Mouse (Mus musculus): ENCODE measurements around the gene Perm1. TPM values are rescaled to one million over a fixed set of nuclear protein-coding genes. Genes with fewer than 3 reads are reported as not detected.
A peak's percentile ranks its signal among the peaks of the same experiment; 100 is the strongest.

The Perm1 gene
- polyA plus RNA-seq, 1 experiment from 2014 or later = 2.6 TPM

GRCm38 (mm10) chr4:156228393-156229024, 12.8 kb downstream of the Perm1 start:
- no peaks in the 10 kb centered on the region for H3K27me3 ChIP-seq
- no peak overlapping the region for H3K4me2 ChIP-seq (replicated peaks)
- H3K27ac ChIP-seq = no peak overlapping the region
- H3K36me3 ChIP-seq = peaks cover 40% of the 10 kb centered on the region
- no peak overlapping the region for H3K4me3 ChIP-seq
- WGBS = 26% methylated on average over 12 of the region's 12 CpGs
- ATAC-seq (ENCODE audit: low FRiP score) = 0 out of 2 replicates have a peak, but pooled peaks have one; percentile 17
- H3K4me1 ChIP-seq = peaks cover 9% of the 10 kb centered on the region
- no peaks in the 10 kb centered on the region for H3K9me3 ChIP-seq (replicated peaks)
- H3K9ac ChIP-seq = no peak overlapping the region; the same call in 1 of the 2 replicates

DNA sequence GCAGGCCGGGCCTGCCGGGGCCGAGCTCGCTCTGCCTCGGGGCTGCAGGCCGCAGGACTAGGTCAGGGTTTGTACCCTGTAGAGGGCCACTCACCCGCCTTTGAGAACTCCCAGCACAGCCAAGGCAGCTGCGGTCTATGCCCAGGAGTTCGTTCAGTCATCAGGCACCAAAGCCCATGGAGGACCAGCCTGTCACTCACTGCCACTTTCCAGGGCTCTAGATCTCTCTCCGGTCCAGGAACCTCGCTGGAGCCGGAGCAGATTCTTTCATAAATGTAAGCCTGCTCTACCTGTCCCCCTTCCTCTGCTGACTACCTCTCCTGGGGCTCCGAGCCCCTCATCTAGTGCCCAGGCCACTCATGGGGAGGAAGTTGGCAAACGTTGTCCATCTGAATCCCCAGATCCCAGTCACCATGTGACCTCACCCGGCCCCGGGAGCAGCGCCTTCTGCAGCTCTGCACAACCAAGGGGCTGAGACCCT, 18.4 kb downstream of the Perm1 start:
- Histone ChIP-seq H3K4me3 (peak overlapping the region; percentile 70), H3K4me2 (replicated peaks) (peak overlapping the region; percentile 85), H3K9ac (peak overlapping the region; percentile 81), H3K27ac (peak overlapping the region; percentile 91), H3K36me3 (peaks cover 50% of the 10 kb centered on the region), H3K27me3 (no peaks in the 10 kb centered on the region), H3K4me1 (peaks cover 21% of the 10 kb centered on the region), H3K9me3 (replicated peaks) (no peaks in the 10 kb centered on the region)
- WGBS = under 1% methylated on average over 17 of the region's 17 CpGs
- peak; percentile 46; the same call in 1 of the 2 replicates for ATAC-seq (ENCODE audit: low FRiP score)

- H3K9me3 ChIP-seq (replicated peaks) = no peaks in the 10 kb centered on the region
- peaks cover 50% of the 10 kb centered on the region for H3K36me3 ChIP-seq
- H3K9ac ChIP-seq = peak within 1 kb of the TSS; percentile 81
- under 1% methylated on average over 38 of the region's 48 CpGs for WGBS
- peak within 1 kb of the TSS; percentile 85 for H3K4me2 ChIP-seq (replicated peaks)
- peak; percentile 65 for ATAC-seq (ENCODE audit: low FRiP score)
- H3K4me3 ChIP-seq = peak within 1 kb of the TSS; percentile 75
- H3K27me3 ChIP-seq = no peaks in the 10 kb centered on the region
- H3K4me1 ChIP-seq = peaks cover 21% of the 10 kb centered on the region
- peak within 1 kb of the TSS; percentile 91 for H3K27ac ChIP-seq
Measured at GRCm38 (mm10) chr4:156234701-156235213, 19.1 kb downstream of the Perm1 start, which contains the start of gene Plekhn1. TSS of gene Plekhn1 (minus strand) at chr4:156234857.

- Histone ChIP-seq H3K4me1 (peaks cover 21% of the 10 kb centered on the region), H3K27ac (peak overlapping the region; percentile 86), H3K4me3 (peak overlapping the region; percentile 75), H3K4me2 (replicated peaks) (peak overlapping the region; percentile 85), H3K27me3 (no peaks in the 10 kb centered on the region), H3K9me3 (replicated peaks) (no peaks in the 10 kb centered on the region), H3K36me3 (peaks cover 50% of the 10 kb centered on the region), H3K9ac (peak overlapping the region; percentile 79)
- peak; percentile 52 for ATAC-seq (ENCODE audit: low FRiP score)
- WGBS = 1% methylated on average over 15 of the region's 15 CpGs
Measured at GRCm38 (mm10) chr4:156235360-156235770, 19.7 kb downstream of the Perm1 start.

DNA sequence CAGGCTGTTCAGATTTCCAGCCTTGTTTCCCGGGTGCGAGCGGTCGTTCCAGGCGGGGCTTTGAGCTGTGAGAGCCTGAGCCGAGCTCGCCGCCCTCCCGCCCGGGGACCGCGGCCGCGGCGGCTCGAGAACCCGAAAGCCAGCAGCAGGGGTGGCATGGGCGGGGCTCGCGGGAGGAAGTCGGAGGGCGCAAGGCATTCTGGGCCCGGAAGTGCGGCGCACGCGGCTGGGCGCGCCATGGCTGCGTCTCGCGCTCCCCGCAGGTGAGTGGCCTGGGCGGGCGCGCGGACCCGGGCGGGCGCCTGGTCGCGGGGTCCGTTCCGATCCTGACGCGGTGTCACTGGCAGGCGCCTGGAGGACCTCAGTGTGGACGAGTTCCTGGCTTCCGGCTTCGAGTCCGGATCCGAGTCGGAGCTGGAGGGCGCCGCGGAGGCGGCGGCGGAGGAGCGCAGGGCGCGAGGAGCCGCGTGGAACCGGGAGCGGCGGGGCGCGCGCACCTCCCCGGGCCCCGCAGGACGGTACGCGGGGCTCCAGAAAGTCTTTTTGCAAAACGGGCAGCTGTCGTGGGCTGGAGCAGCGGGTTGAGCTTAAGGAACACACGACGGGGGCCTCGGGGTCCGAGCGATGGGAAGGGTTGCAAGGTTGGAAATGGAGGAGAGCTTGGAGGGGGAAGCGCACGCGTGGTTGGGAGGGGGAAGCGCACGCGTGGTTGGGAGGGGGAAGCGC, 20.3 kb downstream of the Perm1 start, which contains the start of gene Noc2l:
TSS of gene Noc2l (plus strand) at position 203 of the 726 bp plus-strand sequence.
- Histone ChIP-seq H3K27me3 (no peaks in the 10 kb centered on the region), H3K9ac (peak within 1 kb of the TSS; percentile 81), H3K27ac (peak within 1 kb of the TSS; percentile 91), H3K36me3 (peaks cover 50% of the 10 kb centered on the region), H3K9me3 (replicated peaks) (no peaks in the 10 kb centered on the region), H3K4me2 (replicated peaks) (peak within 1 kb of the TSS; percentile 85), H3K4me3 (peak within 1 kb of the TSS; percentile 75), H3K4me1 (peaks cover 21% of the 10 kb centered on the region)
- ATAC-seq (ENCODE audit: low FRiP score) = peak; percentile 88
- under 1% methylated on average over 78 of the region's 90 CpGs for WGBS

GRCm38 (mm10) chr4:156236651-156237447, 21.2 kb downstream of the Perm1 start:
- Histone ChIP-seq H3K4me2 (replicated peaks) (peak overlapping the region; percentile 85), H3K27me3 (no peaks in the 10 kb centered on the region), H3K9ac (peak overlapping the region; percentile 47; the same call in 1 of the 2 replicates), H3K4me1 (peaks cover 21% of the 10 kb centered on the region), H3K9me3 (replicated peaks) (no peaks in the 10 kb centered on the region), H3K27ac (no peak overlapping the region), H3K4me3 (peak overlapping the region; percentile 75), H3K36me3 (peaks cover 50% of the 10 kb centered on the region)
- no peak for ATAC-seq (ENCODE audit: low FRiP score)
- 23% methylated on average over 58 of the region's 60 CpGs for WGBS

DNA sequence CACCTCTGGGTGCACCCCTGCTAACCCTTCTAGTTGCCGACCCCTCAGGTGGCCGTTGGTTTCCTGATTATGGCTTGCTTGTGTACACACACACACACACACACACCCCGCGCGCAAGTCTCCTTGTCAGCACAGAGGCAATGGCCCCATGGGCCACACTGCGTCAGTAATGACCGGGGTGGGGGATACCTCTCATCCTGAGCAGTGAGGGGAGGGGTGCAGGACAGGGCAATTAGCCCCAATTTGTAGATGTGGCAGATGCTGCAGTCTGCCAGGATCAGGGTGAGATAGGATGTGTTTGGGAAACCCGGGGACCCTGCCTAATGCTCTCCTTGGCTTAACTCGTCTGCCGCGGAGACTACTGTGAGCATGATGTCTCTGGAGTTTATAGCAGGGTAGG, 33.9 kb downstream of the Perm1 start:
- no peaks in the 10 kb centered on the region for H3K9me3 ChIP-seq (replicated peaks)
- no peak overlapping the region for H3K27ac ChIP-seq
- H3K4me1 ChIP-seq = peaks cover 17% of the 10 kb centered on the region
- peaks cover 47% of the 10 kb centered on the region for H3K36me3 ChIP-seq
- no peak overlapping the region for H3K4me3 ChIP-seq
- H3K27me3 ChIP-seq = peaks cover 21% of the 10 kb centered on the region
- H3K9ac ChIP-seq = no peak overlapping the region
- no peak overlapping the region for H3K4me2 ChIP-seq (replicated peaks)
- 67% methylated on average over 11 of the region's 11 CpGs for WGBS
- ATAC-seq (ENCODE audit: low FRiP score) = peak; percentile 15; the same call in 1 of the 2 replicates

DNA sequence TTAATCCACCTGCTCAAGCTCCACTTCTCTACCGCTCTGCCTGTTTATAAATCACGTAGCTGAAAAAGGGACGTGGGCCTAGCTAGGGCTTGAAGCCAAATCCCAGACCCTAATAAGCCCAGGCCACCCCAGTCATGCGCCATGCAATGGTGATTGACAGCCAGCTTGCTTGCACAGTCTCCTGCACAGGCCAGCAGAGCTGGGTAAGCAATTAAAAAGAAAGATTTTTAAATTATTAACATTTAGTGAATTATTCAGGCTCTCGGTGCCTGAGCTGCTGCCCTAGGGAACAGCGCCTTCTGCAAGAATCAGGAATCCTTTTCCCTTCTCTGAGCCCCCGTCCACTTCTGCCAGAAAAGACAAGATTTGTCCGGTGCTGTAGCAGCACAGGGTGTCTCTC, 35.4 kb downstream of the Perm1 start:
- H3K4me2 ChIP-seq (replicated peaks) = no peak overlapping the region
- H3K4me1 ChIP-seq = peaks cover 28% of the 10 kb centered on the region
- ATAC-seq (ENCODE audit: low FRiP score) = no peak
- no peak overlapping the region for H3K4me3 ChIP-seq
- peaks cover 32% of the 10 kb centered on the region for H3K36me3 ChIP-seq
- peaks cover 33% of the 10 kb centered on the region for H3K27me3 ChIP-seq
- H3K9ac ChIP-seq = no peak overlapping the region; the same call in 1 of the 2 replicates
- no peaks in the 10 kb centered on the region for H3K9me3 ChIP-seq (replicated peaks)
- H3K27ac ChIP-seq = no peak overlapping the region
- 73% methylated on average over 8 of the region's 8 CpGs for WGBS

DNA sequence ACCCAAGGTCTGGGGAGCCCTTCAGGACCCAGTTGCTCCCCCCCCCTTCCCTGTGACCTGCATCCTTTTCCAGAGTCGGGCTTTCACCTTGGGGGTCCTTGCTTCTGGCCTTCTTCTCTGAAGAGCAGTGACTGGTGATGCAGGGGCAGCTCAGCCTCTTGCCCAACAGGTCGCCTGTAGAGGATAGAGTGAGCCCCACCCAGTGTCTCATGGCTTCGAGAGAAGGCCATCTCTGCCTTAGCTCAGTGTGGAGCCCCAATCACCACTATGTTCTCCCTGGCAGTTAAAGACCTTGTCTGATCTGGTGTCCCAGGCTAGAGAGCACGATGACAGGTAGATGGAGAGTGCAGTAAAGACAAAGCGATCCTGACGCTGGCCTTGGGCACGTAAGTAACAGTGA, 36.5 kb downstream of the Perm1 start:
- no peak overlapping the region for H3K9ac ChIP-seq
- H3K4me3 ChIP-seq = no peak overlapping the region

DNA sequence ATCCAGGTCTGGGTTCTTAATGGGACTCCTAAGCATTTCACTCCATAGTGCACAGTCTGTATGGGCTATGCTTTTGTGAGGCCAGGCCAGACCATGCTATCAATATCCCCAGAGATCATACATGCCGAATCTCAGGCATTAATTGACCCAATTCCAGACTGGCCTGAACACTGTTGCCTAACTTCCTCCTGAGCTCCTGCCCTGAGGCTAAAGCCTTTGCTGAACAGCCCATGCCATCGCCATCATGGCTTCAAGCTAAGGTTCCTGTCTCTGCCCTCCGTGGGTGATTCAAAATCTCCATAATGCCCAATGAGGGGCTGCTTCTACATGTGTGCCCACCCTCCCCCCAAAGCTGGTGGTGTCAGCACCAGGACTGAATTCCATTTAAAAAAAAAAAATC, 37.0 kb downstream of the Perm1 start:
- peaks cover 33% of the 10 kb centered on the region for H3K27me3 ChIP-seq
- no peak for ATAC-seq (ENCODE audit: low FRiP score)
- WGBS = 42% methylated on average over 3 of the region's 3 CpGs
- H3K9me3 ChIP-seq (replicated peaks) = no peaks in the 10 kb centered on the region
- peaks cover 28% of the 10 kb centered on the region for H3K4me1 ChIP-seq
- peak overlapping the region; percentile 67 for H3K27ac ChIP-seq
- H3K36me3 ChIP-seq = peaks cover 18% of the 10 kb centered on the region
- H3K4me2 ChIP-seq (replicated peaks) = no peak overlapping the region
- H3K9ac ChIP-seq = no peak overlapping the region
- H3K4me3 ChIP-seq = no peak overlapping the region

More for the DNA sequence above, 36.5 kb downstream of the Perm1 start:
- WGBS = 29% methylated on average over 7 of the region's 7 CpGs
- Histone ChIP-seq H3K9me3 (replicated peaks) (no peaks in the 10 kb centered on the region), H3K36me3 (peaks cover 23% of the 10 kb centered on the region), H3K27ac (peak overlapping the region; percentile 67), H3K4me1 (peaks cover 28% of the 10 kb centered on the region), H3K4me2 (replicated peaks) (no peak overlapping the region), H3K27me3 (peaks cover 33% of the 10 kb centered on the region)
- no peak for ATAC-seq (ENCODE audit: low FRiP score)

GRCm38 (mm10) chr4:156253043-156253442, 37.4 kb downstream of the Perm1 start:
- 47% methylated on average over 7 of the region's 7 CpGs for WGBS
- peak overlapping the region; percentile 67; the same call in 1 of the 2 replicates for H3K27ac ChIP-seq
- ATAC-seq (ENCODE audit: low FRiP score) = peak; percentile 14; the same call in 1 of the 2 replicates

More at GRCm38 (mm10) chr4:156253043-156253442, 37.4 kb downstream of the Perm1 start:
- H3K9me3 ChIP-seq (replicated peaks) = no peaks in the 10 kb centered on the region
- H3K27me3 ChIP-seq = peaks cover 33% of the 10 kb centered on the region
- H3K4me2 ChIP-seq (replicated peaks) = no peak overlapping the region
- no peak overlapping the region for H3K9ac ChIP-seq
- peaks cover 14% of the 10 kb centered on the region for H3K36me3 ChIP-seq
- peaks cover 28% of the 10 kb centered on the region for H3K4me1 ChIP-seq
- H3K4me3 ChIP-seq = no peak overlapping the region

All from hindbrain, embryonic 12.5 days (tissue).